In the genomic region with DNA sequence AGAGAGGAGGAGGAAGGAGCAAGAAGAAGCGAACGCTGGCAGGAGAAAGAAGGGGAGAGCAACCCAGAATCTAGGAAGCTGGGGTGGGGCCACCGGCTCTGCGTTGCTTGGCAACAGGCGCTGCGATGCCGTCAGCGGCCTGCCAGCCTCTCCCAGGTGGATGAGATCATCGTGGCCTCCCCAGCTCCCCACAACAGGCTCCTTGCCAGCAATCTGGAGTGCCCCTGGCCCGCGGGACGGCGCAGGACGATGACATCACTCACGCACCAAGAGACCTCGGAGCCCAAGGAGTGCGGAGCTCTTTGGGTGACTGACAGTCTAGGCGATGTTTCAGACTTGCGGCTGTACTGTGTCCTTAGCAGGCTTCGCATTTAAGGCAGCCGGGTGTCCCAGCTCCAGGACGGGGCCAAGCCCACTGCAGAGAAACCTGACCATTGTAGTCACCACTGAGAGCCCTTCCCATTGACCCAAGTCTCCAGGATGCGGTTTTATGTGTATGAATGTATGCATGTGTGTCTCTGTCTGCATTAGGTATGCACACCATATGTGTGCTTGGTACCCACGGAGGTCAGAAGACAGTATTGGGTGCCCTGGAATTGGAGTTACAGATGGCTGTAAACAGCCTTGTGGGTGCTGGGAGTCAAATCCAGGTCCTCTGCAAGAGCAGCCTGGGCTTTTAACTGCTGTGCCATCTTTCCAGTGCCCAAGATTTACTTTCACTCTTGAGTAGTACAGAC, we compare ENCODE assay signal across 8 mouse cellular contexts. TPM values are rescaled to one million over a fixed set of nuclear protein-coding genes. Genes with fewer than 3 reads are reported as not detected.
DNase-seq lines count a peak whose midpoint lies in the region; ATAC-seq and TF ChIP-seq lines count a peak whose summit lies in the region.

No protein-coding gene starts in this region.

- H3K4me3 ChIP-seq in lung, embryonic 15.5 days: peak overlapping the region; percentile 35

- H3K9me3 ChIP-seq in lung, embryonic 15.5 days: no peaks in the 10 kb centered on the region

- 5% methylated on average over 24 of the region's 24 CpGs for WGBS in lung, embryonic 15.5 days

- ATAC-seq in Patski: peak; percentile 80
- peak; percentile 75; the same call in 1 of the 2 replicates for ATAC-seq in lung, embryonic 15.5 days (ENCODE audit: borderline replicate concordance, extremely low read depth, low FRiP score, low TSS enrichment)

- peaks cover 11% of the 10 kb centered on the region for H3K4me1 ChIP-seq in lung, embryonic 15.5 days

- POLR2A ChIA-PET in Patski (lab: Charles Lee): no interaction called here

- in situ Hi-C loops in Patski (cut with MboI; ENCODE audit: low pct_unique_long_range_greater_than_20kb): no loop called here

- DNase-seq in Patski (ENCODE audit: low read depth, low spot score): peak; percentile 57
- peak; percentile 93 for DNase-seq in cerebellum, adult 9-10 months
- peak; percentile 62 for DNase-seq in forelimb bud, embryonic 11.5 days (ENCODE audit: low read depth, low spot score)
- DNase-seq in heart, postnatal 4 days: peak; percentile 90
- peak; percentile 79 to 81 for DNase-seq in layer of hippocampus, adult 8-10 months (ENCODE audit: low spot score in 2 of 2)
- peak; percentile 94 for DNase-seq in right cerebral cortex, adult 18-20 months
- no peak for DNase-seq in natural killer cell, adult 2 months (ENCODE audit: low spot score in 2 of 2)

- H3K27me3 ChIP-seq in Patski: no peaks in the 10 kb centered on the region
- H3K27me3 ChIP-seq in lung, embryonic 15.5 days: peaks cover 6% of the 10 kb centered on the region; the same call in 1 of the 2 replicates

- H3K9ac ChIP-seq in lung, embryonic 15.5 days: peak overlapping the region; percentile 23; the same call in 1 of the 2 replicates

- CTCF ChIA-PET in Patski (lab: Charles Lee): interaction anchor here (1.2 kb wide), 1 partner anchor 30 kb away, joined by 3 read pairs; no protein-coding TSS in a partner anchor

- H3K4me2 ChIP-seq in lung, embryonic 15.5 days: peak overlapping the region; percentile 63

- no peaks in the 10 kb centered on the region for H3K36me3 ChIP-seq in lung, embryonic 15.5 days

- no peak for TF ChIP-seq CTCF in Patski (IDR thresholded peaks at IDR 0.05)

- H3K27ac ChIP-seq in lung, embryonic 15.5 days: no peak overlapping the region

RNA-seq across cellular contexts. Expression of a gene that starts 30.3 kb away (rescaled TPM):
- 5.5 TPM for polyA plus RNA-seq in Patski (2021)
- 1 to 10 TPM; 2.5 to 2.9 TPM for total RNA-seq in heart, postnatal 4 days (2021)
- total RNA-seq in layer of hippocampus, adult 8-10 months (2022): 10 to 100 TPM; 63.3 to 67.8 (median 65.8) TPM
- 2.0 and 2.6 TPM in 2 replicates for polyA plus RNA-seq in lung, embryonic 15.5 days (2015; fragmentation: Nextera tagmentation; extraction: Ambion mirVana)

RNA-seq across cellular contexts. Expression of a gene that starts 30.4 kb away (rescaled TPM):
- polyA plus RNA-seq in Patski (2021): 17.7 TPM
- 1 to 10 TPM; 5.8 to 6.3 TPM for total RNA-seq in heart, postnatal 4 days (2021)
- 10 to 100 TPM; 12.3 to 17.7 (median 15.0) TPM for total RNA-seq in layer of hippocampus, adult 8-10 months (2022)
- 8.1 and 8.5 TPM in 2 replicates for polyA plus RNA-seq in lung, embryonic 15.5 days (2015; fragmentation: Nextera tagmentation; extraction: Ambion mirVana)

RNA-seq across cellular contexts. Expression of a gene that starts 50.1 kb away (rescaled TPM):
- polyA plus RNA-seq in Patski (2021): 0.14 TPM
- under 1 TPM; 0.09 to 0.31 TPM for total RNA-seq in heart, postnatal 4 days (2021)
- total RNA-seq in layer of hippocampus, adult 8-10 months (2022): 10 to 100 TPM; 24.6 to 32.6 (median 28.6) TPM
- 0.06 TPM in 1 of 2 replicates, not detected in the other for polyA plus RNA-seq in lung, embryonic 15.5 days (2015; fragmentation: Nextera tagmentation; extraction: Ambion mirVana)

RNA-seq across cellular contexts. Expression of a gene that starts 59.3 kb away (rescaled TPM):
- 73.1 TPM for polyA plus RNA-seq in Patski (2021)
- 10 to 100 TPM; 54.9 to 61.1 TPM for total RNA-seq in heart, postnatal 4 days (2021)
- total RNA-seq in layer of hippocampus, adult 8-10 months (2022): 10 to 100 TPM; 34.1 to 35.7 (median 35.1) TPM
- 30.2 and 30.9 TPM in 2 replicates for polyA plus RNA-seq in lung, embryonic 15.5 days (2015; fragmentation: Nextera tagmentation; extraction: Ambion mirVana)

Comparison
In these comparisons a context has a peak if more than half of its experiments do, and no peak if none do; other contexts are left out.
1. DNase-seq: peak in Patski (single experiment), cerebellum, adult 9-10 months (single experiment), forelimb bud, embryonic 11.5 days (single experiment), heart, postnatal 4 days (single experiment), layer of hippocampus, adult 8-10 months (2 of 2) and right cerebral cortex, adult 18-20 months (single experiment); none in natural killer cell, adult 2 months (0 of 2).
2. RNA of a gene that starts 30.3 kb away (total RNA-seq): 63.3 to 67.8 TPM in layer of hippocampus, adult 8-10 months; 2.5 to 2.9 TPM in heart, postnatal 4 days; every median in the first group is over 10 times any median in the second.
3. RNA of a gene that starts 50.1 kb away (total RNA-seq): 24.6 to 32.6 TPM in layer of hippocampus, adult 8-10 months; 0.09 to 0.31 TPM in heart, postnatal 4 days; every median in the first group is over 10 times any median in the second.